Mouse (Mus musculus): ENCODE results near the gene Tal1. TPM values are rescaled to one million over a fixed set of nuclear protein-coding genes. Genes with fewer than 3 reads are reported as not detected.
A peak's percentile ranks its signal among the peaks of the same experiment; 100 is the strongest.

Gene Tal1
- polyA plus RNA-seq, 1 experiment, result 1.5 TPM

DNA sequence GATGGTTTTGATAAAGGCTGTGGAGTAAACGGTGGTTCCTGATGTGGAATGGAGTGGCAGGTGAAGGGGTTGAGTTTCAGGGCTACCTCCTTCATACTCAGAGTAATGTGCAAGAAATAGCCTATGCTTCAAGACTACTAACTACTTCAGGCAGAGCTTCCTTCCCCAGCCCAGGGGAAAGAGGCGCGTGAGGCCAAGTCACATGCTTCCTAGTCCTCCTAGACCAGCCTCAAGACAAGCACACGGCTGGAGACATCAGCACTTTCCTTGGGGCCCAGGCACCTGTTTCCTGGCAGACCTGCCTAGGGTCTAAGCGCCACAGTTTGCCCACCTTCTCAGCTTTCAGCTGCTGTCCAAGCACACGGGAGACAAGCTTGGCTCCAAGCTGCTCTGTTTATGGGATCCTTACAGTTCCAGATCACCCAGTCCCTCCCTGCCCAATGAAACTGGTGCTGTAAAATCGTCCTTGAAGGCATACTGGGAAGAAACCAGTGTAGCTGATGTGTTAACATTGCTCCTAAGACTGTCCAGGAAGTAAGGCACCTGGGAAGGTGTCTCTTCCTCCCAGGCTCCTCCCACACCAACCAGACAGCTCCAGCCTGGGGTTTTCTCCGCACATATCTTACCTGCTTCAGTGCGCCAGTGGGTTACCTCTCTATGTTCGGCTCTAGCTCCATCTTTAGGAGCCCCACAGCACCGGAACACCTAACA lies 40.4 kb downstream of the Tal1 start:
- no peak for TF ChIP-seq POLR2A (IDR thresholded peaks at IDR 0.05; ENCODE audit: extremely low read depth, insufficient read depth, low read length)
- TF ChIP-seq CTCF (IDR thresholded peaks at IDR 0.05; ENCODE audit: extremely low read depth, insufficient read depth, low read length), result no peak
- H3K27ac ChIP-seq (ENCODE audit: insufficient read depth, low read length), result no peak overlapping the region
- no peak overlapping the region for H3K4me3 ChIP-seq (ENCODE audit: insufficient read depth, low read length)
- H3K4me1 ChIP-seq (ENCODE audit: control insufficient read depth, insufficient read depth, low read length), result no peaks in the 10 kb centered on the region; the same call in 1 of the 2 replicates

DNA sequence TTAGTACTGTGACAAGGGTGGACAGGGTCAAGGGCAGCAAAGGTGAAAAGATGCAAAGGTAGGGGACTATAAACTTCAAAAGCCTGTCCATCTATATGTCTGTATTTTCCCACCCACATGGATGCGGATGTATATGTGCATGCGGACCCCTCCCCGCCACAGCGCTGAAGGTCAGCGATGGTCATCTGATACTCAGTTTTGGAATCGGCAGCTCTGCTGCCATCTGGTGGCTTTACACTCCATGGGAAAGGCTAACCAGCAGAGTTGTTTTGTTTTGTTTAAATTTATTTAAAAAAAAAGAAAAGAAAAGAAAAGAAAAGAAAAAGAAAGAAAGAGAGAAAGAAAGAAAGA lies 40.9 kb downstream of the Tal1 start:
- Histone ChIP-seq H3K4me1 (ENCODE audit: control insufficient read depth, insufficient read depth, low read length) (no peaks in the 10 kb centered on the region; the same call in 1 of the 2 replicates), H3K27ac (ENCODE audit: insufficient read depth, low read length) (no peak overlapping the region), H3K4me3 (ENCODE audit: insufficient read depth, low read length) (no peak overlapping the region)
- TF ChIP-seq CTCF (IDR thresholded peaks at IDR 0.05; ENCODE audit: extremely low read depth, insufficient read depth, low read length) (peak; percentile 49; the same call in 1 of the 2 replicates), POLR2A (IDR thresholded peaks at IDR 0.05; ENCODE audit: extremely low read depth, insufficient read depth, low read length) (no peak)

- Histone ChIP-seq H3K27ac (ENCODE audit: insufficient read depth, low read length) (no peak overlapping the region), H3K4me1 (ENCODE audit: control insufficient read depth, insufficient read depth, low read length) (peaks cover 1% of the 10 kb centered on the region; the same call in 1 of the 2 replicates), H3K4me3 (ENCODE audit: insufficient read depth, low read length) (no peak overlapping the region)
- TF ChIP-seq CTCF (IDR thresholded peaks at IDR 0.05; ENCODE audit: extremely low read depth, insufficient read depth, low read length) (peak; percentile 90), POLR2A (IDR thresholded peaks at IDR 0.05; ENCODE audit: extremely low read depth, insufficient read depth, low read length) (no peak)
Measured at GRCm38 (mm10) chr4:115101682-115102081, 45.5 kb downstream of the Tal1 start.

DNA sequence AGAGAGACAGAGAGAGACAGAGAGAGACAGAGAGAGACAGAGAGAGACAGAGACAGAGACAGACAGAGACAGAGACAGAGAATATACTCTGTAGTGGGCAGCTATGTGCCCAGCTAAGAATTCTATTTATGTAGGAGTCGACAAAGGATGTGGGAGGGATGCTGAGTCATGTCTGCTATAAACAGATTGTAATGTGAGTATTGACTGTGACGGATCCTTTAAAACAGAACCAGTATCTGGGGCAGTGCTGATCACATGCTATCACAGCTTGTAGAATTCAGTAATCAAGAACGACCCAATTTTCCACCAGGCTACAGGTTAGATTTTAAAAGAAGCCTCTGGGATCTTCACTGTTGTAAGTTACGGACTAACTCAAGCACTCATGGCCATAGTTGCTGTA lies 47.3 kb downstream of the Tal1 start:
- Histone ChIP-seq H3K4me3 (ENCODE audit: insufficient read depth, low read length) (no peak overlapping the region), H3K27ac (ENCODE audit: insufficient read depth, low read length) (no peak overlapping the region), H3K4me1 (ENCODE audit: control insufficient read depth, insufficient read depth, low read length) (0 out of 2 replicates have a peak, but pooled peaks cover 1% of the 10 kb centered on the region)
- TF ChIP-seq CTCF (IDR thresholded peaks at IDR 0.05; ENCODE audit: extremely low read depth, insufficient read depth, low read length) (no peak), POLR2A (IDR thresholded peaks at IDR 0.05; ENCODE audit: extremely low read depth, insufficient read depth, low read length) (no peak)

DNA sequence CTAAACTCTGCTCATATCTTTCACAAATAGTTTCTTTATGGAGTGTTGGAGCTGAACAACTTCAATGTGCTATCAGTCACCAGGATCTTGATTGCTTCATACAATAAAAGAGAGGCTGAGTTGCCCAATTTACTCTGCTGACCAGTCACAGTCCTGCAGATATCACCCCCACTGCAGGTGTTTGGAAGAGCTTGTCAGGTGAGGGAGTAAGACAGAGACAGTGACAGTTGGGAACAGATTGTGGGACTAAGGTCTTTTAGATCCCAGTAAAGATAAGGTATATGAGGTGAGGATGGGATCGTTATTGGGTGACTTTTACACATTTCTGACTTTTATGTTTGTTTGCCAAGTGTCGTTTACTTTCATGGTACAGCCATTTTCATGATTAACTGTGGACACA lies 54.9 kb downstream of the Tal1 start:
- TF ChIP-seq POLR2A (IDR thresholded peaks at IDR 0.05; ENCODE audit: extremely low read depth, insufficient read depth, low read length), result no peak
- TF ChIP-seq CTCF (IDR thresholded peaks at IDR 0.05; ENCODE audit: extremely low read depth, insufficient read depth, low read length), result no peak
- Histone ChIP-seq H3K4me3 (ENCODE audit: insufficient read depth, low read length) (no peak overlapping the region), H3K27ac (ENCODE audit: insufficient read depth, low read length) (no peak overlapping the region), H3K4me1 (ENCODE audit: control insufficient read depth, insufficient read depth, low read length) (no peaks in the 10 kb centered on the region)

- Histone ChIP-seq H3K4me1 (ENCODE audit: control insufficient read depth, insufficient read depth, low read length) (no peaks in the 10 kb centered on the region), H3K4me3 (ENCODE audit: insufficient read depth, low read length) (no peak overlapping the region), H3K27ac (ENCODE audit: insufficient read depth, low read length) (no peak overlapping the region)
- no peak for TF ChIP-seq CTCF (IDR thresholded peaks at IDR 0.05; ENCODE audit: extremely low read depth, insufficient read depth, low read length)
- no peak for TF ChIP-seq POLR2A (IDR thresholded peaks at IDR 0.05; ENCODE audit: extremely low read depth, insufficient read depth, low read length)
Measured at GRCm38 (mm10) chr4:115113266-115113665, 57.0 kb downstream of the Tal1 start.

GRCm38 (mm10) chr4:115119642-115120041 lies 63.4 kb downstream of the Tal1 start:
- no peaks in the 10 kb centered on the region for H3K4me1 ChIP-seq (ENCODE audit: control insufficient read depth, insufficient read depth, low read length)
- no peak overlapping the region for H3K4me3 ChIP-seq (ENCODE audit: insufficient read depth, low read length)
- no peak overlapping the region for H3K27ac ChIP-seq (ENCODE audit: insufficient read depth, low read length)
- no peak for TF ChIP-seq CTCF (IDR thresholded peaks at IDR 0.05; ENCODE audit: extremely low read depth, insufficient read depth, low read length)
- no peak for TF ChIP-seq POLR2A (IDR thresholded peaks at IDR 0.05; ENCODE audit: extremely low read depth, insufficient read depth, low read length)

DNA sequence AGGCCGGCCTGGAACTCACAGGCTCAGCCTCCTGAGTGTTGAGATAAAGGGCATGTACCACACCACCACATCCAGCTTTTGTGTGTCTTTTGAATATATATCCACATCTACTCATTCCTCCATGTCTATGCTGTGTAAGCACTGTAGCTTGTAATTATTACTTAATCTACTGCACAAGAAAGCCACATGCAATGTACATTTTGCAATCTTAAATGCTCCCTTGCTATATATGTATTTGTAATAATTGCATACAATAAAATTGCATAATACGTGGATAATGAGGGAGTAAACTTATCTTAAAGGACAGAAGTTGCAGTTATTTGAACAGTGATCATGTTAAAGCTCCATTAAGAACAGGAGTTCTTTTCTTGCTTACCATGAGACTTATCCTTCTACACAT lies 64.9 kb downstream of the Tal1 start:
- Histone ChIP-seq H3K4me1 (ENCODE audit: control insufficient read depth, insufficient read depth, low read length) (no peaks in the 10 kb centered on the region), H3K4me3 (ENCODE audit: insufficient read depth, low read length) (no peak overlapping the region), H3K27ac (ENCODE audit: insufficient read depth, low read length) (no peak overlapping the region)
- no peak for TF ChIP-seq POLR2A (IDR thresholded peaks at IDR 0.05; ENCODE audit: extremely low read depth, insufficient read depth, low read length)
- TF ChIP-seq CTCF (IDR thresholded peaks at IDR 0.05; ENCODE audit: extremely low read depth, insufficient read depth, low read length), result no peak

Other genes with a start within 250 kb of the Tal1 start
- gene Gm12830, start 234.7 kb upstream of the Tal1 start, polyA plus RNA-seq (2012; rRNA removed), result not detected in 2 replicates
- 0.11 and 0.19 TPM in 2 replicates for gene Foxd2, start 147.6 kb upstream of the Tal1 start, polyA plus RNA-seq (2012; rRNA removed)
- not detected in 2 replicates for gene Foxe3, start 130.4 kb upstream of the Tal1 start, polyA plus RNA-seq (2012; rRNA removed)
- 47.6 and 48.4 TPM in 2 replicates for gene Cmpk1, start 69.2 kb upstream of the Tal1 start, polyA plus RNA-seq (2012; rRNA removed)
- 0.36 and 0.58 TPM in 2 replicates for gene Stil, start 56.3 kb upstream of the Tal1 start, polyA plus RNA-seq (2012; rRNA removed)
- gene Pdzk1ip1, start 32.3 kb downstream of the Tal1 start, polyA plus RNA-seq (2012; rRNA removed), result 1.1 and 1.2 TPM in 2 replicates
- 10.0 and 11.3 TPM in 2 replicates for gene Cyp4x1, start 77.9 kb downstream of the Tal1 start, polyA plus RNA-seq (2012; rRNA removed)
- not detected in 2 replicates for gene Cyp4a29, start 185.7 kb downstream of the Tal1 start, polyA plus RNA-seq (2012; rRNA removed)
- gene Cyp4a12a, start 242.6 kb downstream of the Tal1 start, polyA plus RNA-seq (2012; rRNA removed), result not detected in 2 replicates

All from cortical plate, adult 2 months (tissue).